Mouse (Mus musculus): ENCODE results near the gene Slc22a15. TPM values are rescaled to one million over a fixed set of nuclear protein-coding genes. Genes with fewer than 3 reads are reported as not detected.
A peak's percentile ranks its signal among the peaks of the same experiment; 100 is the strongest.
"Not testable (repeated sequence)": the region's sequence is repeated elsewhere in the genome, so short reads cannot be mapped to it uniquely, and the experiment has no call there.

Slc22a15 gene
- total RNA-seq, 2 experiments from 2014 or later, result 8.6 to 9.8 TPM

DNA sequence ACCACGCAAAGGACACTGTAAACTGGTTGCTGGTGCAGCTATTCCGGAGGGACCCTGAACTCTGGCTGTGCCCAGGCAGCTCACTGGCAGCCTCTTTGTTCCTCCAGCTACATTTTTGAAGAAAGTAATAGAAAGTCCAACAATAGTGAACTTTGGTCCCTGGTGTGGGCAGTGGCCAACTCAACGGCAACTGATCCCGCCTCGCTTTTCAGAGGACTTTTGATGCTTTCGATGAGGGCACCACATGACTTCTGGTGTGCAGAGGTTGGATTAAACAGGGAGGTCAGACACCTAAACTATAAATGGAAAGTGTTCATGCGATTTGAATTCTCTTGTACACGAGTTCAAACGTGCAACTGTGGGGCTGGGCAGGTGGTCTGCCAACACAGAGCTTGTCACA is 99.9 kb downstream of the Slc22a15 start:
- no peak for DNase-seq (ENCODE audit: extremely low spot score in 1 of 2, low spot score in 1 of 2)

DNA sequence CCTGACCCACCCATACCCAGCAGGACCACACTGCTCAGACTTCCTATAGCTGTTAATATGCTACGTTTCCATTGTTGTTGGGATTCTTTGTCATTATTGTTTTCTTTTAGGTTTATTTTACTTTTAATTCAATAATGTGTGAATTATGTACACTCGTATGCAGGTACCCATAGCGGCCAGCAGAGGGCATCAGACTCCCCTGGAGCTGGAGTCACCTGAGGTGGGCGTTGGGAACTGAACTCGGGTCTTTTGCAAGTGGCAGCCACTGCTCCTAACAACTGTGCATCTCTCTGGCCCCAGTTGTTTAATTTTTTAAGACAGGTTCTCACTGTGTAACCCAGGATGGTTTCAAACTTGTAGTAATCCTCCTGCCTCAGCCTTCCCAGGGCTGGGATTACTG is 102.2 kb downstream of the Slc22a15 start:
- no peak for DNase-seq (ENCODE audit: extremely low spot score in 1 of 2, low spot score in 1 of 2)

DNA sequence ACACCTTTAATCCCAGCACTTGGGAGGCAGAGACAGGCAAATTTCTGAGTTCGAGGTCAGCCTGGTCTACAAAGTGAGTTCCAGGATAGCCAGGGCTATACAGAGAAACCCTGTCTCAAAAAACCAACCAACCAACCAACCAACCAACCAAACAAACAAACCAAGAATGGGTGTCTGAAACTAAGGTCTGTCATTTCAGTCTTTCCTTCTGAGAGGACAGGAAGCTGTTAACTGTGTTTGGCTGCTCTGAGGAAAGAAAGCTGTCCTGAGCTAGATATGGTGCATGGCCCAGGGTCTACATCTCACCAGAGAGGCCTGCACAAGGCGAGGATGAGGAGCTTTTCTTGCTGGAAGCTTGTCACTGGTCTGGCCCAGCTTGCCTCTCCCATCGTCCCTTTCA is 103.5 kb downstream of the Slc22a15 start:
- not testable (repeated sequence) for DNase-seq (ENCODE audit: extremely low spot score in 1 of 2, low spot score in 1 of 2)

DNA sequence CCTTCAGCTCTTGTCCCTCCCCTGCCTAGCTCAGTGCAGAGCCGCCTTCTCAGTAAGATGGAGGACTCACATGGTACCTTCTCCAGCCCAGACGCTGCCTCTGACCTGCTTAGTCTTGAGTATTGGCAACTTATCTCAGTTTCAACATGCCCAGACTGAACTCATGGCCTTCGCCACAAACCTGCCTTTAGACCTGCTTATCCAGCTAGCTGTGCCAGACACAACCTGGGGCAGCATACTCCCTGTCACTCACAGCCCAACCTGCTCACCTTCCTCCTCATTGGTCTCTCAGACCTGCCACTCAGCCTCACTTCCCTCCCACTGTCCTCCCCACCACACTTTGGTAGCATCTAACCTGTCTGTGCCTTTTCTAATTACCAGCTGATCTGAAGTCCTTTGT is 108.2 kb downstream of the Slc22a15 start:
- DNase-seq (ENCODE audit: extremely low spot score in 1 of 2, low spot score in 1 of 2), result no peak

DNA sequence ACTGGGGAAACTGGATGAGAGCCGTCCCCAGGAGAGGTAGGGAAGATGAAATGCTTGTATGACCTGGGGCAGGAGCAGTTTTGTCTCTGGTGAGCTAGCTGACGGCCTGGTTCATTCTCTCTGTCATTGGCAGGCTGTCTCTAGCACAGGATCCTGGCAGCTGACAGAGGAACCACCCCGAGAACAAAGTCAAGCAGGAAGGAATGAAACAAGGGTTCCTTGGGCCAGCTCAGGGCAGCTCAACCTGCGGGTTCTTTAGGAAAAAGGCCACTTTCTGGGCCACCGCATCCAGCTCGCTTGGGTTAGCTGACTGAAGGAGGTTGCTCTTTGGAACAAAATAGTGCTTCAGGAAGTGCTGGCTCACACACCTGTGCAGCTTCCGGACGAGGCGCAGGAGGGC is 109.5 kb downstream of the Slc22a15 start:
- no peak for DNase-seq (ENCODE audit: extremely low spot score in 1 of 2, low spot score in 1 of 2)

GRCm38 (mm10) chr3:101812341-101812962 is 111.8 kb downstream of the Slc22a15 start:
- peak; percentile 58 to 73 for DNase-seq (ENCODE audit: extremely low spot score in 1 of 2, low spot score in 1 of 2)

- no peak for DNase-seq (ENCODE audit: extremely low spot score in 1 of 2, low spot score in 1 of 2)
Measured at GRCm38 (mm10) chr3:101811931-101812330, 112.3 kb downstream of the Slc22a15 start.

DNA sequence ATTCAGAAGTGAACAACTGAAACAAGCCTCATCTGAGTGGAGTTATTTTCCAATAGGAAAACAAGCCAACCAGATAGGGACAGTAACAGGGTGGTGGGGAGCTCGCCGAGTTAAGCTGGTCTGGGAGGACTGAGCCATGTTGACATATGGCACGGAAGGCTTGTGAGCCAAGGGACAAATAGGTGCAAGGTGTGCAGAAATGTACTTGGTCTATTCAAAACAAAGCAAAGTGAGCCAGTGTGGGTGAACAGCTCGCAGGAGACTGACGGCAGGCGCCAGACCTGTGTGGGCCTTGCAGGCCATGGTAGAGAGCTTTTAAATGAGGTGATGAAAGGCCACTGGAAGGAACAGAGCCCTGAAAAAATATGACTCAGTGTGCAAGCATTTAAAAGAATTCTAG is 116.6 kb downstream of the Slc22a15 start:
- no peak for DNase-seq (ENCODE audit: extremely low spot score in 1 of 2, low spot score in 1 of 2)

DNA sequence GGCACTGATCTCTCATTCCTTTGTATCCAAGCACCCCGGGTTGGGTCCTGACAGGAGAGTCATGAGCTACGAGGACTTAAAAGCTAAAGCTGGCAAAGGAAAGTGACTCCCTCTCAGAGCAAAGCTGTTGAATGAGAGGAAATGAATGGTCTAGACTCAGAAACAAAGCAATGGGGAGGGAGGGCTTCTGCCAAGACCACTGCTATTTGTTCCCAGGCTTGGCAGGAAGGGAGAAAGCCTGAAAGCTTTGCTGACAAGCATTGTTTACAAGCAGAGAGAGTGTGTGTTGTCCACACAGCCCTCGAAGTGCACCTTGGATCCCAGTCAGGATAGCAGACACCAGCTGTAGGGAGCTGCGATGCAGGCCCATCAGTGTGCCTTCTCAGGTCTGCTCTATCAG is 117.3 kb downstream of the Slc22a15 start:
- DNase-seq (ENCODE audit: extremely low spot score in 1 of 2, low spot score in 1 of 2), result no peak

GRCm38 (mm10) chr3:101806149-101806548 is 118.1 kb downstream of the Slc22a15 start:
- DNase-seq (ENCODE audit: extremely low spot score in 1 of 2, low spot score in 1 of 2), result peak; percentile 82 to 96

Other genes starting within 250 kb of the Slc22a15 start
- gene Mab21l3, start 75.5 kb downstream of the Slc22a15 start, total RNA-seq (2021), result under 1 TPM in 1 of 2 experiments, not detected in 1; 0.14 TPM
- 1 to 10 TPM; 1.7 to 2.1 TPM for gene Nhlh2, start 85.6 kb upstream of the Slc22a15 start, total RNA-seq (2021)
- 1 to 10 TPM in 1 of 2 experiments, under 1 TPM in 1; 0.91 to 1.3 TPM for gene Casq2, start 162.0 kb upstream of the Slc22a15 start, total RNA-seq (2021)

Measured in layer of hippocampus, postnatal 25 days (tissue).